Mouse (Mus musculus) liver, embryonic 15.5 days (tissue): Measurements from ENCODE around the gene Bhmt2. TPM values are rescaled to one million over a fixed set of nuclear protein-coding genes. Genes with fewer than 3 reads are reported as not detected.

Experiments used
- ATAC-seq: fragments of 200-750 bp; cut with Nextera tagmentation; 2 replicates; pipeline ENCODE4 v1.8.0; 2017; ENCODE audit warnings: moderate number of reproducible peaks, mild to moderate bottlenecking, moderate library complexity; ENCODE audit not compliant: insufficient read depth
- H3K27ac ChIP-seq: fragments of 300-500 bp; sonication (generic); replicated peaks from 2 replicates; pipeline ENCODE4 v1.5.1; 2015; ENCODE audit warnings: mild to moderate bottlenecking, inconsistent platforms
- H3K27me3 ChIP-seq: fragments of 300-500 bp; sonication (generic); 2 replicates; pipeline ENCODE4 v1.6.1; 2015; ENCODE audit warnings: mild to moderate bottlenecking, inconsistent platforms
- H3K36me3 ChIP-seq: fragments of 300-500 bp; sonication (generic); replicated peaks from 2 replicates; pipeline ENCODE4 v1.6.1; 2015; ENCODE audit warnings: moderate library complexity, mild to moderate bottlenecking, inconsistent platforms
- H3K4me1 ChIP-seq: fragments of 300-500 bp; sonication (generic); replicated peaks from 2 replicates; pipeline ENCODE4 v1.6.1; 2015; ENCODE audit warnings: inconsistent platforms
- H3K4me2 ChIP-seq: fragments of 300-500 bp; sonication (generic); 2 replicates; pipeline ENCODE4 v1.6.1; 2015; ENCODE audit warnings: moderate library complexity, mild to moderate bottlenecking, inconsistent platforms
- H3K4me3 ChIP-seq: fragments of 300-500 bp; sonication (generic); replicated peaks from 2 replicates; pipeline ENCODE4 v1.5.1; 2015; ENCODE audit warnings: mild to moderate bottlenecking, inconsistent platforms
- H3K9ac ChIP-seq: fragments of 300-500 bp; sonication (generic); 2 replicates; pipeline ENCODE4 v1.6.1; 2015; ENCODE audit warnings: moderate library complexity, mild to moderate bottlenecking, inconsistent platforms
- H3K9me3 ChIP-seq: fragments of 300-500 bp; sonication (generic); replicated peaks from 2 replicates; pipeline ENCODE4 v1.6.1; 2016; ENCODE audit warnings: inconsistent platforms
- WGBS: fragments of 180-500 bp; shearing (Covaris S2); methylation state at CpG from one replicate; pipeline ENCODE4 v1.1.7; 2015; ENCODE audit warnings: mixed read lengths; ENCODE audit not compliant: insufficient replicate concordance; 5-methylcytosine and 5-hydroxymethylcytosine counted together
- polyA plus RNA-seq: library from polyadenylated mRNA; unstranded; fragments of >200 nt; fragmentation: Nextera tagmentation; extraction: Ambion mirVana; gene quantifications from 2 replicates; pipeline ENCODE4 v1.2.1, GENCODE M21; 2015

Bhmt2 gene
- polyA plus RNA-seq, 1 experiment from 2014 or later = 35.7 TPM

- no peak overlapping the region for H3K27ac ChIP-seq
- no peak overlapping the region for H3K9ac ChIP-seq
- no peaks in the 10 kb centered on the region for H3K27me3 ChIP-seq
- no peaks in the 10 kb centered on the region for H3K9me3 ChIP-seq
- no peak overlapping the region for H3K4me2 ChIP-seq
- ATAC-seq = no peak
- whole genome bisulfite sequencing = 56% methylated on average over 3 of the region's 3 CpGs
- H3K4me3 ChIP-seq = no peak overlapping the region
- H3K4me1 ChIP-seq = no peaks in the 10 kb centered on the region
- H3K36me3 ChIP-seq = no peaks in the 10 kb centered on the region
Measured at GRCm38 (mm10) chr13:93607701-93608100, 66.4 kb downstream of the Bhmt2 start.

DNA sequence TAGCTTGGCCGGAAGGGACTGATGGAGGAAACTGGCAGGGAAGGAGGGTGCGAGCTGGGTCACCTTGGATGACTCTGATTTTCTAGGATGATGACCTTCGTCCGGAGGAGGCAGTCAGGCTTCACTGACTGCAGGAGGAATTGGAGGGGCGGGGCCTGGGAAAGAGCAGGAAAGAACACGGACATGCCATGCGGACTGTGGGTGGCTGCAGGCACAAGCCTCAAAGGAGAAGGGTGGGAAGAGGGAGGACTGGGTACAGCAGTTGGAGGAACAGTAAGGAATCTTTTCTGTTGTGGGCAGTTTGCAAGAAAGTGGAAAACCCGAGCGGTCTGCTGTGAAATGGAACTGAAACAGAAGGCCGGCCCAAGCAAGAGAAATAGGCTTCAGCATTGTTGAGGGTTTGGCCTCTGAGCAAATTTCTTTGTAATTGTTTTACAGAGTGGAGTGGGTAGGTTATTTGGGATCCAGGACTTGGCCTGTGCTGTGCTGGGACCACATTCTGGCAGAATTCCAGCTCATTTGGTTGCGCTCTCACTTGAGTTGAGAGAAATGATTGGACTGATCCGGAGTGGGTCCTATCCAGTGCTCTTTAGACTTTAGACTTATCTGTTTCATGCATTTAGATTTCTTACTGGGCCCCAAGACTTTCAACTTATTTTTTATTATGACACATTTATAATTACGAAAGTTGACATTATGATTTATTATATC is 67.1 kb downstream of the Bhmt2 start:
- Histone ChIP-seq H3K36me3 (no peaks in the 10 kb centered on the region), H3K9ac (no peak overlapping the region), H3K4me2 (no peak overlapping the region), H3K27me3 (no peaks in the 10 kb centered on the region), H3K9me3 (no peaks in the 10 kb centered on the region), H3K27ac (no peak overlapping the region), H3K4me1 (no peaks in the 10 kb centered on the region), H3K4me3 (no peak overlapping the region)
- ATAC-seq = no peak
- 65% methylated on average over 13 of the region's 13 CpGs for WGBS

Other genes with a start within 250 kb of the Bhmt2 start
- 2.8 and 3.7 TPM in 2 replicates for gene Jmy, start 174.5 kb downstream of the Bhmt2 start, polyA plus RNA-seq
- gene Bhmt, start 36.3 kb downstream of the Bhmt2 start, polyA plus RNA-seq = 132 and 139 TPM in 2 replicates
- 17.2 and 19.8 TPM in 2 replicates for gene Dmgdh, start 131 bp upstream of the Bhmt2 start, polyA plus RNA-seq
- gene Arsb, start 97.3 kb upstream of the Bhmt2 start, polyA plus RNA-seq = 4.1 TPM in 2 replicates